Mouse (Mus musculus) liver, embryonic 14.5 days (tissue): Measurements from ENCODE around the gene Arhgap22. TPM values are rescaled to one million over a fixed set of nuclear protein-coding genes. Genes with fewer than 3 reads are reported as not detected.

ENCODE experiments used
- ATAC-seq: fragments of 200-750 bp; cut with Nextera tagmentation; 2 replicates; pipeline ENCODE4 v1.8.0; 2017; ENCODE audit warnings: moderate number of reproducible peaks, mild to moderate bottlenecking, moderate library complexity; ENCODE audit not compliant: insufficient read depth
- DNase-seq, 3 experiments: peaks; one replicate each; pipeline ENCODE4 v3.0.0-alpha.2; 2012 to 2013; ENCODE audit warnings: low read depth in 3 of 3, low spot score in 3 of 3
- H3K27ac ChIP-seq: fragments of 300-500 bp; sonication (generic); 2 replicates; pipeline ENCODE4 v1.5.1; 2014; ENCODE audit warnings: moderate library complexity, mild to moderate bottlenecking, control low read depth, inconsistent platforms
- H3K27me3 ChIP-seq: fragments of 300-500 bp; sonication (generic); 2 replicates; pipeline ENCODE4 v1.6.1; 2014; ENCODE audit warnings: mild to moderate bottlenecking, low read length, moderate library complexity; ENCODE audit not compliant: control insufficient read depth, insufficient read depth
- H3K36me3 ChIP-seq: fragments of 300-500 bp; sonication (generic); replicated peaks from 2 replicates; pipeline ENCODE4 v1.6.1; 2014; ENCODE audit warnings: low read depth; ENCODE audit not compliant: control insufficient read depth, insufficient read depth
- H3K4me1 ChIP-seq, 2 experiments: fragments of 200-500 bp in 1 of 2; fragments of 300-500 bp in 1 of 2; sonication (generic) in 1 of 2; replicated peaks; 2 replicates each; pipeline ENCODE4 v1.6.1; 2012 to 2014; ENCODE audit warnings: antibody characterized with exemption in 1 of 2, inconsistent platforms in 1 of 2, low read length in 1 of 2; ENCODE audit not compliant: control insufficient read depth in 2 of 2, insufficient read depth in 2 of 2
- H3K4me2 ChIP-seq: fragments of 300-500 bp; sonication (generic); 2 replicates; pipeline ENCODE4 v1.6.1; 2014; ENCODE audit warnings: low read depth, mild to moderate bottlenecking, control low read depth, moderate library complexity
- H3K4me3 ChIP-seq, 2 experiments: fragments of 200-500 bp in 1 of 2; fragments of 300-500 bp in 1 of 2; sonication (generic) in 1 of 2; 2 replicates each; pipeline ENCODE4 v1.5.1; 2012 to 2014; ENCODE audit warnings: low read depth in 2 of 2, low read length in 2 of 2, mild to moderate bottlenecking in 2 of 2, control low read depth in 1 of 2, inconsistent platforms in 1 of 2, moderate library complexity in 1 of 2; ENCODE audit not compliant: insufficient read depth in 1 of 2
- H3K9ac ChIP-seq: fragments of 300-500 bp; sonication (generic); replicated peaks from 2 replicates; pipeline ENCODE4 v1.6.1; 2014; ENCODE audit warnings: mild to moderate bottlenecking, control low read depth, moderate library complexity
- H3K9me3 ChIP-seq: fragments of 300-500 bp; sonication (generic); 2 replicates; pipeline ENCODE4 v1.6.1; 2016; ENCODE audit warnings: low read length, mixed read lengths; ENCODE audit not compliant: control insufficient read depth
- CTCF ChIP-seq: IDR thresholded peaks from 2 replicates; pipeline ENCODE4 v1.5.1; 2016; ENCODE audit warnings: antibody characterized with exemption, low read depth, control low read depth
- EP300 ChIP-seq: IDR thresholded peaks from 2 replicates; pipeline ENCODE4 v1.6.1; 2016; ENCODE audit warnings: antibody characterized with exemption, low read depth
- WGBS: fragments of 180-500 bp; shearing (Covaris S2); extraction: QIAGEN DNeasy Blood & Tissue Kit; methylation state at CpG from one replicate; pipeline ENCODE4 v1.1.7; 2014; ENCODE audit not compliant: insufficient replicate concordance; 5-methylcytosine and 5-hydroxymethylcytosine counted together
- polyA plus RNA-seq, 2 experiments: library from polyadenylated mRNA; depleted of rRNA in 1 of 2; stranded (reverse) in 1 of 2; unstranded in 1 of 2; fragments of >200 nt; fragmentation: Nextera tagmentation in 1 of 2; extraction: Ambion mirVana in 1 of 2; gene quantifications; 2 replicates each; pipeline versions ENCODE4 v1.2.1 to v1.2.3; 2012 to 2014

The Arhgap22 gene
- polyA plus RNA-seq, 2 experiments, result 2.0 to 2.6 TPM

DNA sequence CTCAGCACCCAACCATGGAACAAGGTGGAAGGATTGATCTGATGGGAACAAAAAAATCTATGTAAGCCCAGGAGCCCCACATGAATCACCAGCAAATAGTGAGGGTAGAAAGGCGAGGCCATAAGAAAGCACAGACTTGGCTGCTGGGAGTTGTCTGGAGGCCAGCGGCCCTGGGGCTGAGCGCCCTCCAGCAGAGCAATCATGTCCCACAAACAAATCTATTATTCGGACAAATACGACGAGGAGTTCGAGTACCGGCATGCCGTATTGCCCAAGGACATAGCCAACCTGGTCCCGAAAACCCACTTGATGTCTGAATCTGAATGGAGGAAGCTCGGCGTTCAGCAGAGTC, 892 bp upstream of the Arhgap22 start:
- H3K27ac ChIP-seq, result no peak overlapping the region
- H3K9ac ChIP-seq, result no peak overlapping the region
- H3K4me2 ChIP-seq, result no peak overlapping the region
- WGBS, result 73% methylated on average over 12 of the region's 12 CpGs
- TF ChIP-seq EP300, result no peak
- peaks cover 3 to 12% of the 10 kb centered on the region in 2 experiments; a peak in 3 of 4 replicates for H3K4me1 ChIP-seq
- ATAC-seq (no peak), DNase-seq (no peak)
- no peaks in the 10 kb centered on the region for H3K9me3 ChIP-seq
- no peaks in the 10 kb centered on the region for H3K36me3 ChIP-seq
- no peak overlapping the region for H3K4me3 ChIP-seq
- no peaks in the 10 kb centered on the region for H3K27me3 ChIP-seq

- H3K9ac ChIP-seq, result no peak overlapping the region
- peaks cover 3 to 12% of the 10 kb centered on the region in 2 experiments; a peak in 3 of 4 replicates for H3K4me1 ChIP-seq
- ATAC-seq, result peak; percentile 29; the same call in 1 of the 2 replicates
- no peak overlapping the region for H3K27ac ChIP-seq
- no peak overlapping the region for H3K4me2 ChIP-seq
- 11% methylated on average over 4 of the region's 4 CpGs for WGBS
- H3K27me3 ChIP-seq, result no peaks in the 10 kb centered on the region
- no peaks in the 10 kb centered on the region for H3K36me3 ChIP-seq
- H3K4me3 ChIP-seq, result no peak overlapping the region
- no peak for TF ChIP-seq EP300
- no peak for TF ChIP-seq CTCF
- no peaks in the 10 kb centered on the region for H3K9me3 ChIP-seq
- no peak for DNase-seq
Observed at GRCm38 (mm10) chr14:33214767-33215128, 922 bp downstream of the Arhgap22 start.

DNA sequence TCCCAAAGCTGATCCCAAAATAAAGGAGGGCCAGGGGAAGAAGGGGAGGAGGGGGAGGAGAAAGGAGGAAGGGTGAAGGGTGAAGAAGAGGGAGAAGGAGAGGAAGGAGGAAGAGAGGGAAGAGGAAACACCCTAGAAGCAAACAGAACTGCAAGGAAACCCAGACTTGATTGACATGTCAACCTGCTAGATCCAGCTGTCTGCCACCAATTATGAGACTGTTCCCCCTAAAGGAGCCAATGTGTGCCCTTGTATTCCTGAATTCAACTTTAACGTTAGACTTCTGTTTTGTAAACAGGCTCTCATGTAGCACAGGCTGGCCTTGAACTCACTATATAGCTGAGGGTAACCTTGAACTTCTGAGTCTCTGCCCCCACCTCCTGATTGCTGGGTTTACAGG, 1.3 kb downstream of the Arhgap22 start:
- H3K4me2 ChIP-seq, result no peak overlapping the region

DNA sequence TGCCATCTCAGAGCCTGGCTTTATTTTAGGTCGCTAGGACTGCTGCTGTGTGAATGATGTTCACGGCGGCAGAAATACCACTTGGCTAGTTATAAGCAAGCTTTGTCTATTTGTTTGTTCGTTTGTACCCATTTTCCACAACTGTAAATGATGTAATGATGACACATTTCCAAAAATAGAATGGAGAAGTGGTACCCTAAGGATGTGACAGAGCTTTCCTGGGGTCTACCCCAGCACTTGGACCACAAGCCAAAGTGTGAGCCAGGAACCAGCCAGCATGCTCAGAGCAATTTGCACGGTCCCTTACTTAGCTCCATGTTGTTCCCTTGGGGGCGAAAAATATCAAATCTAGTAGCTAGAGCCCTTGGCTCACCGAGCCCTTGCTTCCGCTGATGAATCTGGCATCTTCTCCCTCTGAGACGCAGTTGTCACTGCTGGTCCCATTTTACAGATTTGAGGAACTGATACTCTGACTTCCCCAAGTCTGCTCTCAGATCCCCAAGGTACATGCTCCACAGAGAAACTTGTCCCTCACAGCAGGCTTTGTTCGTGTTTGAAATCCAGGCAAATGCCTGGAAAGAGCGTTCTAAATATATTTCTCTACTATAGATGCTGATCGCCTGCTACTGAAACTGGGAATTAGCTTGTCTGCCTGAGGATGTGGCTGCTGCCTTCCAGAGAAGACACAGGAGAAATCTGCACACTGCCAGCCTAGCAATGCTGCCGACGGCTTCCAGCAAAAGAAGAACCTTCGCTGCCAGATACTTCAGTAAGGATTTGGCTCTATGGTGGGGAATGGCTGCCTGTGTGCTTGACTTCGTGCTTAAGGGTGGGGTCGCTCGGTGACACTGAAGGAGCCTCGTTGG, 2.8 kb downstream of the Arhgap22 start:
- no peak overlapping the region for H3K9ac ChIP-seq
- H3K9me3 ChIP-seq, result no peaks in the 10 kb centered on the region
- H3K27me3 ChIP-seq, result no peaks in the 10 kb centered on the region
- no peak overlapping the region for H3K4me2 ChIP-seq
- WGBS, result 56% methylated on average over 19 of the region's 19 CpGs
- TF ChIP-seq CTCF (no peak), EP300 (no peak)
- H3K36me3 ChIP-seq, result no peaks in the 10 kb centered on the region
- H3K27ac ChIP-seq, result no peak overlapping the region
- no peak overlapping the region for H3K4me3 ChIP-seq
- ATAC-seq, result no peak
- H3K4me1 ChIP-seq, result peaks cover 3 to 12% of the 10 kb centered on the region in 2 experiments; a peak in 3 of 4 replicates
- DNase-seq, result no peak

More for the DNA sequence above, 1.3 kb downstream of the Arhgap22 start:
- H3K9ac ChIP-seq, result no peak overlapping the region
- ATAC-seq (no peak), DNase-seq (no peak)
- H3K4me3 ChIP-seq, result no peak overlapping the region
- H3K4me1 ChIP-seq, result peaks cover 3 to 12% of the 10 kb centered on the region in 2 experiments; a peak in 3 of 4 replicates
- no peaks in the 10 kb centered on the region for H3K27me3 ChIP-seq
- H3K9me3 ChIP-seq, result no peaks in the 10 kb centered on the region
- TF ChIP-seq CTCF (no peak), EP300 (no peak)
- WGBS, result 45% methylated on average over 1 of the region's 1 CpGs
- H3K27ac ChIP-seq, result no peak overlapping the region
- no peaks in the 10 kb centered on the region for H3K36me3 ChIP-seq

- no peaks in the 10 kb centered on the region for H3K36me3 ChIP-seq
- ATAC-seq (no peak), DNase-seq (no peak)
- no peak overlapping the region for H3K4me3 ChIP-seq
- H3K9ac ChIP-seq, result no peak overlapping the region
- no peaks in the 10 kb centered on the region for H3K9me3 ChIP-seq
- no peak overlapping the region for H3K27ac ChIP-seq
- no peaks in the 10 kb centered on the region for H3K4me1 ChIP-seq
- no peak overlapping the region for H3K4me2 ChIP-seq
- no peaks in the 10 kb centered on the region for H3K27me3 ChIP-seq
- TF ChIP-seq EP300, result no peak
- WGBS, result 75% methylated on average over 4 of the region's 4 CpGs
Observed at GRCm38 (mm10) chr14:33225235-33225634, 11.4 kb downstream of the Arhgap22 start.
